Mouse (Mus musculus) layer of hippocampus, adult 2 months (tissue): ENCODE results near the gene Gm34653. TPM values are rescaled to one million over a fixed set of nuclear protein-coding genes. Genes with fewer than 3 reads are reported as not detected.
"Not testable (repeated sequence)": the region's sequence is repeated elsewhere in the genome, so short reads cannot be mapped to it uniquely, and the experiment has no call there.

ENCODE experiments used
- DNase-seq, 2 experiments: peaks; one replicate each; pipeline ENCODE4 v3.0.0; 2022; ENCODE audit warnings: low spot score in 2 of 2
- H3K27ac ChIP-seq: fragments of 200-600 bp; 2 replicates; pipeline ENCODE4 v1.8.1; 2022
- H3K4me3 ChIP-seq: fragments of 200-600 bp; 2 replicates; pipeline ENCODE4 v1.8.1; 2022; ENCODE audit warnings: mild to moderate bottlenecking
- CTCF ChIP-seq: fragments of 200-600 bp; conservative IDR thresholded peaks from 2 replicates; pipeline ENCODE4 v1.8.1; 2022; ENCODE audit warnings: antibody characterized with exemption, mild to moderate bottlenecking, moderate library complexity
- long read RNA-seq, 2 experiments: library from polyadenylated mRNA; stranded (forward); transcript quantifications; one replicate each; pipeline ENCODE4 v2.0.0; 2021; ENCODE audit warnings: borderline mapping rate in 2 of 2
- total RNA-seq, 2 experiments: library from RNA; stranded (reverse); gene quantifications; 2 replicates each; pipeline ENCODE4 v1.2.3; 2021

The Gm34653 gene
- total RNA-seq, result not detected
- long read RNA-seq, experiment 1, result 0 reads
- long read RNA-seq, experiment 2, result 0 reads

DNA sequence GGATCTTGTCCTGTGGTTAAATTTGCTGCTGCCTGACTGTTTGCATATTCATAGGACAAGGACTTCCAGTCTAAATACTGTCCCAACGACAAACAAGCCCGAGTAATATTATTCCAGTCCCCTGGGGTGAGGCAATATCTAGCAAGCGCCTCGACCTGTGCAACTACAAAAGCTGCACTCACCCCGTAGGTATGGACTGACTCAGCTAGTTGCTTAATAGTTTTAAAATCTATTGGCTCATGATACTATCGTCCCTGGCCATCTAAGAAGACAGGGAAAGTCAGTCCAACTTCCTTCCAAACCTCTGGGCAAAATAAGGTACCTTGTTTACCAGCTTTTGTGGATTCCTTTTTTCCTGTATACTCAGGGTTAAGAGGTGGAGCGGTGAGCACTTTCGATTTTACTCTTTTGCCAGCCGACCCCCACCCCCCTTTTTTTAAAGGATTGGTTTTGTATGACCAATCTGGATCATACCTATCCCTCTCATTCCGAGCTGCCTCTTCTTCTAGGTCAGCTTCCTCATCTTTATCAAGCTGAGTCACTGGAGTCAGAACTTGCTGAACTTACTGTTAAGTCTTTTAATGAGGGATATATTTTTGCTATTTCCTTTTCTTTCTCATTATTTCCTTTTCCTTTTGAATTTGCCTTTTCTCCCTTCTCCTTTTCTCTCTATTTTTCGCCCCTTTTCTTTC is at the start of gene Gm34653:
Gm34653 (plus strand) TSS at position 242 of the 692 bp plus-strand sequence.
- not testable (repeated sequence) for DNase-seq, H3K27ac ChIP-seq, H3K4me3 ChIP-seq

DNA sequence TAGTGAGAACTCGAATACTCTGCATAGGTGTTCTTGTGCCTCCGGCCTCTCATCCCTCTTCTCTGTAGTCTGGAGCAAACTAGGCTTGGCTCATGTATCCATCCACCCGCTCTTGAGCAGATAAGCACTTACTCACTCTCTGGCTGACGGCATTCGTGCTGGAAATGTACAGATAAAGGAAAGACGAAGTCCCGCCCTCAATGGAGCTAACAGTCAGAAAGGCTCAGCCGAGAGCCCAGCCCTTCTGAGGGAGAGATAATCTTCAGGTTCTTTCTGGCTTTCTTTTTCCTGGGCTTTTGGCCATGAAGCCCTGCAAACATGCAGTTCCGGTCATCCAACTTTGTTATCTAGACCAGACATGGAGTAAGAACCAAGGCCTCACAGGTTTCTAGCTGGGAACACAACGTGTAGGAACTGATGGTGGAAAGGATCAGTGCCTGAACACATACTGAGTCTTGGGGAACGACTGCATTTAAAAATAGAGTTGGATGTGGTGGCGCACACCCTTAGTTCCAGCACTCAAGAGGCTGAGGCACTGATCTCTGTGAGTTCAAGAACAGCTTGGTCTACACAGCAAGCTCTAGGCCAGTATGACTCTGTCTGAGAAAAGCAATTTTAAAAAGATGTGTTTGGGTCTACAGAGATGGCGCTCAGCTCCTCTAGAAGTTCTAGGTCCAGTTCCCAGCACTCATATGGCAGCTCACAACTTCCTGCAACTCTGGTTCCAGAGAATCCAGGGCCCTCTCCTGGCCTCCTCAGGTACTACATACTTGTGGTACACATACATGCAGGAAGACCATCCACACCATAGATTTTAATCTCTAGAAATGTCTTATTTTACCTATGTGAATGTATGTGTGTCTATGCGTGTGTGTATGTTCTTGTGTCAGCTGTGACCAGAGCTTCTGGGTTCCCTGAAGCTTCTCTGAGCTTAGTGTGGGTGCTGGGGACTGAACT is 49.5 kb upstream of the Gm34653 start:
- no peak for TF ChIP-seq CTCF
- no peak for DNase-seq
- Histone ChIP-seq H3K4me3 (no peak overlapping the region), H3K27ac (no peak overlapping the region)

DNA sequence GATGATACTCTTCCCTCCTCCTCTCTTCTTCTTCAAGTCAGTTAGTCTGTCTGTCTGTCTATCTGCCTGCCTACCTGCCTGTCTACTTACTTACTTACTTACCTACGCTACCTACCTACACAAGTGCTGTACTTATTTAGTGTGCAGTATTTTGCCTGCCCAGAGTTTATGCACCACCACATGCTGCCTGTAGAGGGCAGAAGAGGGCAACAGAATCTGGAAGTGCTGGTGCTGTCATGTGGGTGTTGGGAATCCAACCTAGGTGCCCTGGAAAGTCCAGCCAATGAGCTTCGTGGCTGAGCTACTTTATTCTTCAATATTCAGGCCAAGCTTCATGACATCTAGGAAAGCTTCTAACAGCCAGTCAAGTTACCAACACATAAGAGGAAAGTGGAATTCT is 48.7 kb upstream of the Gm34653 start:
- TF ChIP-seq CTCF, result peak; percentile 81
- Histone ChIP-seq H3K27ac (no peak overlapping the region), H3K4me3 (no peak overlapping the region)
- DNase-seq, result no peak

DNA sequence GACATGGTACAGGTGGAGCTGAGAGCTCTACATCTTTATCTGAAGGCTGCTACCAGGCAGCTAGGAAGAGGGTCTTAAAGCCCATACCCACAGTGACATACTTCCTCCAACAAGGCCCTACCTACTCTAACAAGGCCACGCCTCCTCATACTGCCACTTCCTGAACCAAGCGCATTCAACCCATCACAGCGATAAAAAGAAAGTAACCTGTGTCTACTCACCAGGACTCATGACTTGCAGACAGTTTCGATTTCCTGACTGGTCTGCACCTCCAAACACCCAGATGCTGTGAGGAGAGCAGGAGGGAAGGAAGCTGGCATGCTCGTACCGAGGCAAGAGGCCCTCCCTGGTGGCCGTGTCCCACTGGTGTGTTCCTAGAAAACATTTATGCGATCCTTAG is 42.5 kb upstream of the Gm34653 start:
- no peak for DNase-seq
- no peak for TF ChIP-seq CTCF
- Histone ChIP-seq H3K27ac (no peak overlapping the region), H3K4me3 (no peak overlapping the region)

DNA sequence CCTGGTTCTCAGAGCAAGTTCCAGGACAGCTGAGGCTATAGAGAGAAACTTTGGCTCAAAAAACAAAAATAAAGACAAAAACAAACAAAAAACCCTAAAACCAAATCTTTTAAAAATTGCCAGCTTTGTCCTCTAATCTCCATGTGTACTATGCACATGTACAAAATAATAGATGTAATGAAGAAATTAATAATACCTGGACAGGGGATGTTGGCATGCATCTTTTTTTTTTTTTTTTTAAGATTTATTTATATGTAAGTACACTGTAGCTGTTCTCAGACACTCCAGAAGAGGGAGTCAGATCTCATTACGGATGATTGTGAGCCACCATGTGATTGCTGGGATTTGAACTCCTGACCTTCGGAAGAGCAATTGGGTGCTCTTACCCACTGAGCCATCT is 40.3 kb upstream of the Gm34653 start:
- peak; percentile 49 for TF ChIP-seq CTCF
- DNase-seq, H3K4me3 ChIP-seq, H3K27ac ChIP-seq: not testable (repeated sequence)

DNA sequence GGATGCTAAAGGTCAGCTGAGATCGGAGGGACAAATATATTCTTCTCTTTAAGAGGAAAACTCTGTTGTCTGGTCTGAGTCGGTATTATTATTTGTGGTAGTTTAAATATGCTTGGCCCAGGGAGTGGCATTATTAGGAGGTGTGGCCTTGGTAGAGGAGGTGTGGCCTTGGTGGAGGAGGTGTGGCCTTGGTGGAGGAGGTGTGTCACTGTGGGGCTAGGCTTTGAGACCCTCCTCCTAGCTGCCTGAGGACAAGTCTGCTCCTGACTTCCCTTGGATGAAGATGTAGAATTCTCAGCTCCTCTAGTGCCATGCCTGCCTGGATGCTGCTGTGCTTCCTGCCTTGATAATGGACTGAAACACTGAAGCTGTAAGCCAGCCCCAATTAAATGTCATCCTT is 38.3 kb upstream of the Gm34653 start:
- no peak overlapping the region for H3K4me3 ChIP-seq
- DNase-seq, result no peak
- H3K27ac ChIP-seq, result no peak overlapping the region
- TF ChIP-seq CTCF, result no peak

DNA sequence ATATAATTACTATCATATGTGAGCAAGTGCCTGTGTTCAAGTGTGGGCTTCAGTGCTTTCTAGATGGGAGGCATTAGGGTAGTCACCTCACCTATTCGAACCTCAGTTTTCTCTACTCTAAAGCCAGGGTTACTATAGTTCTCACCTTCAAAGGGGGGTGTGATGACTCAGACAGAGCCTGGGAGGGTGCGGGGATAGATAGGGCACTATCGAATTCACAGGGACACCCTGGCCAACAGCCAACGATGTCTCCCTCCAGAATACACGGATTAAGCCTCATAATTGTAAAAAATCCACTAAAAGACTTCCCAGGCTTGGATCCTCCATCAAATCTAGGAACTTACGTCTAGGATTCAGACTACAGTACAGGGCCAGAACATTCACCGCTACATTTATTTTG is 37.4 kb upstream of the Gm34653 start:
- DNase-seq, result no peak
- TF ChIP-seq CTCF, result no peak
- H3K27ac ChIP-seq, result no peak overlapping the region
- H3K4me3 ChIP-seq, result no peak overlapping the region

DNA sequence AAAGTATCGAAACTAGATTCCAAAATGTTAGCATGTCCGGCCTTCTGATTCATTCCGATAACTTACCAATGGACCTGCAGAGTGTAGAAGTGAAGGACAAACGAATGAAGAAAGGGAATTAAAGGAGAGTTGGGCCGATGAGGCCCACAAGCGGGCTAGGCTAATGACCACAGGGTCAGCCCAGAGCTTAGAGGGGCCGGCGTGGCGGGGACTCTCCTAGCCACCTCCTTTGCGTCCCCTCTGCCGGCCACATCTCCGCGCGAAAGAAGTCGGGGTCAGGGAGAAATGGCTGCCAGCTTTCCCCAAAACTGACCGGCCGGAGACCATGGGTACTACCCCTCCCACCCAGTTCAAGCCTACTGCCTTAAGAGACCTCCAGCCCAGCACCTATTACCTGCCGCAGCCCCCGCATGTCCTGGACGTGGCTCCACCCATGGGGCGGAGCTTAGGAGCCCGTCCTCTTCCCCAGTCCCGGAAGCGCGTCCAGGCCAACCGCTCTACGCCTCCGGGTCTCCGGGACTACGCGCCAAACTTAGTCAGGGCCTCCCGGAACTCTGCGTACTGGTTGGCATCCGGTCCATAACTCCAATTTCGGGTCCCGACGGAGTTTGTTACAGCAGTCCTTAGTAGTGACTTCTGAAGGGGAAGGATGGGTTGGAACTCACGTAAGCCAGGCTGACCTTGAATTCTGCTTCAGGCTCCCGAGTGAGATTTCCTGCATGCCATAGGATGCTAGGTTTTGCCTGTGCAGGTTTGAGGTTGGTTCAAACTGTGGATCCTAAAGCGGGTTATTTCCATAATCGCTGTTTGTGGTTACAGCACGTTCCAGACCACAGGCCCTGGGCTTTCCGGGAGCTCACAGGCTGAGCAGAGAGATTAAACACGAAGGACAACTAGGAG is 33.2 kb upstream of the Gm34653 start, which contains the start of gene Rabepk:
Rabepk (minus strand) TSS at position 556 of the 900 bp plus-strand sequence.
- TF ChIP-seq CTCF, result no peak

DNA sequence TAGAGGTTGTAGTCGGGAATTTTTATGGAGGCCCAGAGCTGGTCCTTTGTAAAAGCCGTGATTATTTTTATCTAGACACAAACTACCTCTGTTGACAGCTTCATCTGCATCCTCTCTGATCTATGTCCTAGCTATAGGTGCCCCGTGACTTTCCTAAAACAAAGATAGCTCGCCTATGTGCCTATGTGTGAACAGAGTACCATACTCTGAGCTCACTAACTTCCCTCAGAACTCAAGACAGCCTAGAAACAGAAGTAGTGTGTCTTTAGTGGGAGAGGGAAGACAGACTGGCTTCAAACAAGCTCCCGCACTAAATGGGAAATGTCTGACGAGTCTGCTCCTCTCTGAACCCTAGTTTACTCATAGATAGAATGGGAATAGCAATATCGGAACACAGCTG is 32.4 kb upstream of the Gm34653 start:
- peak overlapping the region; percentile 77; the same call in 1 of the 2 replicates for H3K27ac ChIP-seq
- no peak for TF ChIP-seq CTCF
- H3K4me3 ChIP-seq, result peak overlapping the region; percentile 72
- DNase-seq, result no peak

More for the DNA sequence above, 33.2 kb upstream of the Gm34653 start, which contains the start of gene Rabepk:
- H3K27ac ChIP-seq, result peak within 1 kb of the TSS; percentile 77
- H3K4me3 ChIP-seq, result peak within 1 kb of the TSS; percentile 72
- DNase-seq, result peak; percentile 71 to 82

DNA sequence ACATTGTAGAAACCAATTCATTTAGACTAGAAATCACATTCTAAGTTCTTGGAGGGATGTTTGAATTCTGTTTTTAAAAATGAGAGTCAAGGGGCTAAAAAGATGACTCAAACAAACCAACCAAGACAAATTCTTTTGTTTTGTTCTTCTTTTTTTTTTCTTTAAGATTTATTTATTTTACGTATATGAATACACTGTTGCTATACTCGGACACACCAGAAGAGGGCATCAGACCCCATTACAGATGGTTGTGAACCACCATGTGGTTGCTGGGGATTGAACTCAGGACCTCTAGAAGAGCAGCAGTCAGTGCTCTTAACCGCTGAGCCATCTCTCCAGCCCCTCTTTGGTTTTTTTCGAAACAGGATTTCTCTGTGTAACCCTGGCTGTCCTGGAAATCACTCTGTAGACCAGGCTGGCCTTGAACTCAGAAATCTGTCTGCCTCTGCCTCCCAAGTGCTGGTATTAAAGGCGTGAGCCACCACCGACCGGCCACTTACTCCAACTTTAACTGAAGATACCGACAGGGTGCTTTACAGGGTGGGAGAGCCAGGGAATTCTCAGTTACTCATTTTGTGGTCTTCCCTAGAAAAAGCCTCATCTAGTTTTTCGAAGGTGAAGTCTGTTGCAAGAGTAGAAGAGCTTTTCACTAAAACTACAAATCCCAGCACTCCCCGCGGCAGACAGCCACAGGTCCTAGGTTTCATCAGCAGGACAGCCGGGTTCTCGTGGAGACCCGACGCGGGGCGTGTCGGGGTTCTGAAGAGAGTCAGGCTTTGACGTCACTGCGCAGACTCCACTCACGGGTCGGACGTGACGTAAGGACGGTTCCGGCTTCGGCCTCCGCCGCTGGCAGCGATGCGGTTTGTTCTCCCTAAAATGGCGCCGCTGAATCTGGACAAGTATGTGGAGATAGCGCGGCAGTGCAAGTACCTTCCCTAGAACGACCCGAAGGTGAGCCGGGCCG is 31.0 kb upstream of the Gm34653 start:
- TF ChIP-seq CTCF, result peak; percentile 57
- H3K4me3 ChIP-seq, result peak overlapping the region; percentile 75
- peak; percentile 98 for DNase-seq
- H3K27ac ChIP-seq, result peak overlapping the region; percentile 94

DNA sequence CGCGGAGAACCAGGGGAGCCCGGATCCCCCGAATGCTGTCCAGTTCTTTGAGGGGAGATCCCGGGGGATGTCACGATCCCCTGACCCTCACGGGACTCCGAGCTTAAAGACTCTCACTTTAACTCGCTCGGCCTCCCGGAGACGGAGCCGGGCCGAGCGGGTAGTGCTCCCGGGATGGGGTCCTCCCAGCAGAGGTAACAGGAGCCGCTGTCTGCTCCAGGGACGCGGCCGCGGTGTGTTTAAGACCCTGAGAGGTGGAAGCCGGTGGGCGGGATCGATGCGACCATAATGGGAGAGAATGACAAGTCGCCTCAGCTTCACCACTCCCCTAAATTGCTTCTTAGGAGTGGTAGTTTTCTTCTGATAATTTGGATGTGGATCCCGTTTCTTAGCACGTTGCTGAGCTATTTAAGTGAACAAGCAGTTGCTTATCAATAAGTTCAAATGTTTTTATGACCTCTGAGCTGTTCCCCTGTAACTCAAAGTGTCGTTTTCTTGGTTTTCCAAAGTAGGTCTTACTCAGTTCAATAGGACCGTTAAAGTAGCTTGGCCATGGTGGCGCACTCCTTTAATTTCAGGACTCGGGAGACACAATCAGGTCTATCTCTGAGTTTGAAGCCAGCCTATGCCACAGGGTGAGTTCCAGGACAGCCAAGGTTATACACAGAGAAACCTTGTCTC is 30.1 kb upstream of the Gm34653 start:
- Histone ChIP-seq H3K27ac (peak overlapping the region; percentile 94), H3K4me3 (peak overlapping the region; percentile 75)
- DNase-seq, result not testable (repeated sequence)
